Mouse (Mus musculus): ENCODE measurements around the gene Trim39. TPM values are rescaled to one million over a fixed set of nuclear protein-coding genes. Genes with fewer than 3 reads are reported as not detected.

Gene Trim39
- polyA plus RNA-seq, 2 experiments = 3.2 to 11.0 TPM

DNA sequence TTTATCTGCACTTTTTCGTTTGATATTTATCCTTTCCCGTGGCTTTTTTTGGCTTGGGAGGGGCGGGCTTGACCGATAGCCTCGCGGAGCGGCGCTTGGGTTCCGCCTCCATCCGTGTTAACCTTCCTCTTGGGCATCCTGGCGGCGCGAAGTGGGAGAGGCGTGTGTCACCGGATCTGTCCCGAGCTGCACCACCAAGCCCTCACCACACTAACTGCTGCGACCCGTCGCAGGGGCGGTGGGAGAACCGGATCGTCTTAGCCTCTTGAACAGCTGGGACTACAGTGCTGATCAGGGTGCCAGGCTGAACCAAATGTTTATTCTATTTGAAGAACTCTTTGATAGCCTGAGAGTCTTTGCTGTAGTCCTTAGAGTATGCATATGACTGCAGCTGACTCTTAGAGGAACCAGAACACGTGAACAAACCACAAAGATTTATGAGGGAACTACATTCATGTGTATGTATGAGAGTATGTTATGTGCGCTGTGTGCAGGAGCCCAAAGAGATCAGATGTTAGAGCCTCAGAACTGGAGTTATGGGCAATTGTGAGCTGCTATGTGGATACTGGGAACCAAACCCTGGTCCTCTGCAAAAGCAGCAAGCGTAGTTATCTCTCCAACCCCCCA, 19.7 kb downstream of the Trim39 start:
- TF ChIP-seq CTCF (IDR thresholded peaks at IDR 0.05; ENCODE audit: low read depth) (no peak), EP300 (IDR thresholded peaks at IDR 0.05; ENCODE audit: low read depth) (no peak)
- no peak overlapping the region for H3K4me3 ChIP-seq (ENCODE audit: insufficient read depth in 1 of 2, low read depth in 2 of 2, low read length in 2 of 2)
- H3K4me1 ChIP-seq (replicated peaks; ENCODE audit: control insufficient read depth in 2 of 2, insufficient read depth in 2 of 2, low read length in 1 of 2) = peaks cover 0 to 4% of the 10 kb centered on the region in 2 experiments; a peak in 2 of 4 replicates
- ATAC-seq (ENCODE audit: insufficient read depth) = 0 out of 2 replicates have a peak, but pooled peaks have one; percentile 39
- no peak overlapping the region for H3K9ac ChIP-seq (replicated peaks)
- no peaks in the 10 kb centered on the region for H3K36me3 ChIP-seq (replicated peaks; ENCODE audit: control insufficient read depth, insufficient read depth, low read depth)
- H3K27ac ChIP-seq = no peak overlapping the region
- no peak for DNase-seq (ENCODE audit: low read depth in 3 of 3, low spot score in 3 of 3)
- peak overlapping the region; percentile 29; the same call in 1 of the 2 replicates for H3K4me2 ChIP-seq (ENCODE audit: low read depth)
- WGBS (ENCODE audit: insufficient replicate concordance) = 6% methylated on average over 25 of the region's 25 CpGs
- peaks cover 15% of the 10 kb centered on the region for H3K27me3 ChIP-seq (ENCODE audit: control insufficient read depth, insufficient read depth, low read length)
- no peaks in the 10 kb centered on the region for H3K9me3 ChIP-seq (ENCODE audit: control insufficient read depth, low read length)

DNA sequence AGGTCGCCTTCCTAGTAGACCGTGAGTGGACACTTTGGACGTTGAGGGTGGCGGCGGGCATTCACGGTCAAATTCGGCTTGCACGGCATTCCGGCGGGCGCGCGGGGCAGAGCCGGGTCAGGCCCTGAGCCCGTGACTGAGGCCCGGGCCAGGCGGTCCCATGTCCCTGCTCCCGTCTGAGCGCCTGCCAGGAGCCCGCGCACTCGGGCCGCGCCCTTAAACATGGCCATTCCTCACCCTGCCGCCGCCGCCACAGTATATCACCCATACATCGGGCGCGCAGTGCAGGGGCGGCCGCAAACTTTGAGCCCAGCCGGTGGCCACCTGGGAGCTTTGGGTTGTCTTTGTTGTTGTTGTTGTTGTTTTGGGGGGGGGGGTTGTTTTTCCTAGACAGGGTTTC, 23.2 kb downstream of the Trim39 start:
- Histone ChIP-seq H3K36me3 (replicated peaks; ENCODE audit: control insufficient read depth, insufficient read depth, low read depth) (no peaks in the 10 kb centered on the region), H3K9me3 (ENCODE audit: control insufficient read depth, low read length) (no peaks in the 10 kb centered on the region), H3K27ac (no peak overlapping the region), H3K27me3 (ENCODE audit: control insufficient read depth, insufficient read depth, low read length) (peaks cover 15% of the 10 kb centered on the region), H3K9ac (replicated peaks) (no peak overlapping the region), H3K4me3 (ENCODE audit: insufficient read depth in 1 of 2, low read depth in 2 of 2, low read length in 2 of 2) (no peak overlapping the region), H3K4me2 (ENCODE audit: low read depth) (no peak overlapping the region), H3K4me1 (replicated peaks; ENCODE audit: control insufficient read depth in 2 of 2, insufficient read depth in 2 of 2, low read length in 1 of 2) (no peaks in the 10 kb centered on the region; a peak in 1 of 4 replicates)
- DNase-seq (ENCODE audit: low read depth in 3 of 3, low spot score in 3 of 3) (no peak), ATAC-seq (ENCODE audit: insufficient read depth) (no peak)
- 23% methylated on average over 33 of the region's 33 CpGs for WGBS (ENCODE audit: insufficient replicate concordance)
- TF ChIP-seq EP300 (IDR thresholded peaks at IDR 0.05; ENCODE audit: low read depth) (no peak), CTCF (IDR thresholded peaks at IDR 0.05; ENCODE audit: low read depth) (no peak)

DNA sequence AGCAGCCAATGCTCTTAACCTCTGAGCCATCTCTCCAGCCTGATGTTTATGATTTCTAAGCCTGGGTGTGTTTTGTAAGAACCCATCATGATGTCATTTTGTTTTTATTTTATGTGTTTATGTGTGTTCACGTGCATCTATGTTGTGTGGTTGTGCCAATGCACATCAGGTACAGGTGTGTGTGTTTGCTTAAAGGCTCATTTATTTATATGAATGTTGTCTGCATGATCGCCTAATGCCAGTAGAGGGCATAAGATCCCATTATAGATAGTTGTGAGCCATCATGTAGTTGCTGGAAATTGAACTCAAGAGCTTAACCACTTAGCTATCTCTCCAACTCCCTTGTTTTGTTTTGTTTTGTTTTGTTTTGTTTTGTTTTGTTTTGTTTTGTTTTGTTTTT, 26.3 kb downstream of the Trim39 start:
- no peaks in the 10 kb centered on the region for H3K36me3 ChIP-seq (replicated peaks; ENCODE audit: control insufficient read depth, insufficient read depth, low read depth)
- no peak overlapping the region for H3K27ac ChIP-seq
- 65% methylated on average over 2 of the region's 2 CpGs for WGBS (ENCODE audit: insufficient replicate concordance)
- no peaks in the 10 kb centered on the region for H3K9me3 ChIP-seq (ENCODE audit: control insufficient read depth, low read length)
- H3K4me2 ChIP-seq (ENCODE audit: low read depth) = no peak overlapping the region
- ATAC-seq (ENCODE audit: insufficient read depth) (no peak), DNase-seq (ENCODE audit: low read depth in 3 of 3, low spot score in 3 of 3) (no peak)
- H3K4me3 ChIP-seq (ENCODE audit: insufficient read depth in 1 of 2, low read depth in 2 of 2, low read length in 2 of 2) = no peak overlapping the region
- TF ChIP-seq CTCF (IDR thresholded peaks at IDR 0.05; ENCODE audit: low read depth) (0 out of 2 replicates have a peak, but pooled peaks have one; percentile 11), EP300 (IDR thresholded peaks at IDR 0.05; ENCODE audit: low read depth) (no peak)
- no peaks in the 10 kb centered on the region for H3K4me1 ChIP-seq (replicated peaks; ENCODE audit: control insufficient read depth in 2 of 2, insufficient read depth in 2 of 2, low read length in 1 of 2)
- H3K9ac ChIP-seq (replicated peaks) = no peak overlapping the region
- peaks cover 17% of the 10 kb centered on the region for H3K27me3 ChIP-seq (ENCODE audit: control insufficient read depth, insufficient read depth, low read length)

DNA sequence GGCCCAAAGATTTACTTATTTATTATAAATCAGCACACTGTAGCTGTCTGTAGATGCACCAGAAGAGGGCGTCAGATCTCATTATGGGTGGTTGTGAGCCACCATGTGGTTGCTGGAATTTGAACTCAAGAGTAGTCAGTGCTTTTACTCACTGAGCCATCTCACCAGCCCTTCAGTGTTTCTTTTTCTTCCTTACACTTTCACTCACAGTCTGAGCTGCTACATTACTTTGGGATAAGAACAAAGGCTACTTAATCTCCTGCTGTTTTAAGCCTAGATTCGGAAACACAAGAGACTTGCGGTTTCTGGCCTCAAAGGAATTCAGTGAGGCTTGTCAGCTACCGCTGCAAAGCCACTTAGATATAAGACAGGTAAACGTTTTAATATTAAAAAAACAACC, 28.0 kb downstream of the Trim39 start:
- no peaks in the 10 kb centered on the region for H3K4me1 ChIP-seq (replicated peaks; ENCODE audit: control insufficient read depth in 2 of 2, insufficient read depth in 2 of 2, low read length in 1 of 2)
- H3K27ac ChIP-seq = no peak overlapping the region
- H3K4me3 ChIP-seq (ENCODE audit: insufficient read depth in 1 of 2, low read depth in 2 of 2, low read length in 2 of 2) = no peak overlapping the region
- DNase-seq (ENCODE audit: low read depth in 3 of 3, low spot score in 3 of 3) = no peak
- peaks cover 10% of the 10 kb centered on the region for H3K27me3 ChIP-seq (ENCODE audit: control insufficient read depth, insufficient read depth, low read length)
- no peaks in the 10 kb centered on the region for H3K36me3 ChIP-seq (replicated peaks; ENCODE audit: control insufficient read depth, insufficient read depth, low read depth)
- TF ChIP-seq EP300 (IDR thresholded peaks at IDR 0.05; ENCODE audit: low read depth) (no peak), CTCF (IDR thresholded peaks at IDR 0.05; ENCODE audit: low read depth) (no peak)
- WGBS (ENCODE audit: insufficient replicate concordance) = 41% methylated on average over 5 of the region's 5 CpGs
- no peak overlapping the region for H3K9ac ChIP-seq (replicated peaks)
- no peak overlapping the region for H3K4me2 ChIP-seq (ENCODE audit: low read depth)
- no peak for ATAC-seq (ENCODE audit: insufficient read depth)
- no peaks in the 10 kb centered on the region for H3K9me3 ChIP-seq (ENCODE audit: control insufficient read depth, low read length)

DNA sequence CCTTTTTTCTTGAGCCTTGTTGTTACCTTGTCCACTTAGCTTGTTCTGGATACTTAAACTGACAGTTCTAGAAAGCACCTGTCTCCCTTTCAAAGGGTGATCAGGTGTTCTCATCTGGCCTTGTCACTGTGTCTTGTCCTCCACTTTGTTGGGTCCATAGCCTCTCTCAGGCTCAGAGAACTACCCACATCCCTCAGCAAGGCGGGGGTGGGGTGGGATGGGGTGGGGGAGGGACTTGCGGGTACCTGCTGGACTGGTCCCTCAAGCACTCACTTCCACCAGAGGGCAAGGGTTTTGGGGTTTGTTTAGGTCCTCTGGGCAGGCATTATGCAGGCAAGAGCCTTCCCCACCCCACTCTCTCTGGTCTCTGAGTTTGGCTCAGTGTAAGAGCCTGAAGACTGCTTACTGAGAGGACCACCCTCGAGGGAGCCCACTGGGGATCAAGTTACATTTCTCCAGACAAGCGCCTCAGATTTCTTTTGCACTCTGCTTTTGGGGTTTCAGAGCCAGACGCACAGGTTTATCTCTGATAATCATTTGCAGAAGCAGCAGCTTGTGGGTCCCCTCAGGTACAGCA, 31.3 kb downstream of the Trim39 start:
- Histone ChIP-seq H3K4me2 (ENCODE audit: low read depth) (no peak overlapping the region), H3K27me3 (ENCODE audit: control insufficient read depth, insufficient read depth, low read length) (peaks cover 17% of the 10 kb centered on the region), H3K9ac (replicated peaks) (no peak overlapping the region), H3K4me3 (ENCODE audit: insufficient read depth in 1 of 2, low read depth in 2 of 2, low read length in 2 of 2) (no peak overlapping the region), H3K4me1 (replicated peaks; ENCODE audit: control insufficient read depth in 2 of 2, insufficient read depth in 2 of 2, low read length in 1 of 2) (no peaks in the 10 kb centered on the region), H3K27ac (no peak overlapping the region), H3K9me3 (ENCODE audit: control insufficient read depth, low read length) (no peaks in the 10 kb centered on the region), H3K36me3 (replicated peaks; ENCODE audit: control insufficient read depth, insufficient read depth, low read depth) (no peaks in the 10 kb centered on the region)
- 12% methylated on average over 5 of the region's 5 CpGs for WGBS (ENCODE audit: insufficient replicate concordance)
- TF ChIP-seq EP300 (IDR thresholded peaks at IDR 0.05; ENCODE audit: low read depth) (no peak), CTCF (IDR thresholded peaks at IDR 0.05; ENCODE audit: low read depth) (no peak)
- DNase-seq (ENCODE audit: low read depth in 3 of 3, low spot score in 3 of 3) (no peak), ATAC-seq (ENCODE audit: insufficient read depth) (no peak)
